Mouse (Mus musculus) forebrain, embryonic 16.5 days (tissue): ENCODE results near the gene Mmp14. TPM values are rescaled to one million over a fixed set of nuclear protein-coding genes. Genes with fewer than 3 reads are reported as not detected.
A peak's percentile ranks its signal among the peaks of the same experiment; 100 is the strongest.

Experiments
- ATAC-seq: fragments of 200-750 bp; cut with Nextera tagmentation; 2 replicates; pipeline ENCODE4 v1.8.0; 2017; ENCODE audit warnings: mild to moderate bottlenecking, moderate library complexity
- H3K27ac ChIP-seq: fragments of 300-500 bp; sonication (generic); 2 replicates; pipeline ENCODE4 v1.5.1; 2014; ENCODE audit warnings: low read length, control low read depth
- H3K27me3 ChIP-seq: fragments of 300-500 bp; sonication (generic); replicated peaks from 2 replicates; pipeline ENCODE4 v1.6.1; 2014; ENCODE audit warnings: low read length; ENCODE audit not compliant: control insufficient read depth, insufficient read depth
- H3K36me3 ChIP-seq: fragments of 300-500 bp; sonication (generic); 2 replicates; pipeline ENCODE4 v1.6.1; 2014; ENCODE audit not compliant: control insufficient read depth, insufficient read depth
- H3K4me1 ChIP-seq: fragments of 300-500 bp; sonication (generic); replicated peaks from 2 replicates; pipeline ENCODE4 v1.6.1; 2014; ENCODE audit warnings: low read length; ENCODE audit not compliant: control insufficient read depth, insufficient read depth
- H3K4me2 ChIP-seq: fragments of 300-500 bp; sonication (generic); 2 replicates; pipeline ENCODE4 v1.6.1; 2014; ENCODE audit warnings: mild to moderate bottlenecking, low read length, control low read depth
- H3K4me3 ChIP-seq: fragments of 300-500 bp; sonication (generic); replicated peaks from 2 replicates; pipeline ENCODE4 v1.5.1; 2014; ENCODE audit warnings: mild to moderate bottlenecking, low read length, control low read depth
- H3K9ac ChIP-seq: fragments of 300-500 bp; sonication (generic); replicated peaks from 2 replicates; pipeline ENCODE4 v1.6.1; 2014; ENCODE audit warnings: low read depth, low read length, control low read depth
- H3K9me3 ChIP-seq: fragments of 300-500 bp; sonication (generic); 2 replicates; pipeline ENCODE4 v1.6.1; 2016; ENCODE audit warnings: low read length; ENCODE audit not compliant: control insufficient read depth
- WGBS: fragments of 180-500 bp; shearing (Covaris S2); extraction: QIAGEN DNeasy Blood & Tissue Kit; methylation state at CpG from one replicate; pipeline ENCODE4 v1.1.7; 2014; 5-methylcytosine and 5-hydroxymethylcytosine counted together
- polyA plus RNA-seq: library from polyadenylated mRNA; unstranded; fragments of >200 nt; fragmentation: Nextera tagmentation; extraction: Ambion mirVana; gene quantifications from 2 replicates; pipeline ENCODE4 v1.2.1, GENCODE M21; 2015

Mmp14 gene
- polyA plus RNA-seq, 1 experiment from 2014 or later, result 49.4 TPM

DNA sequence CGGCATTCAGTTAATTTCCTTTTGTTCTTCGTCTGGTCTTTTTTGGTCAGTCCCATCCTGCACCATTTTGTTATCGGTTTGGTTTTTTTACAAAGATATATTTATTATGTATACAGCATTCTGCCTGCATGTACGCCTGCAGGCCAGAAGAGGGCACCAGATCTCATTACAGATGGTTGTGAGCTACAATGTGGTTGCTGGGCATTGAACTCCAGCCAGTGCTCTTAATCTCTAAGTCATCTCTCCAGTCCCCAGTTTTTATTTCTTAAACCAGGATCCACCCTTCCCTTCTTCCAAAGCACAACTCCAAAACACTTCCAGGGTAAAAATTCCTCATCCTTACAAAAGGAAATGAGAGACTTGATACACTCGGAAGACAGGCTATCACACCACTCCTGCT is 8.0 kb upstream of the Mmp14 start:
- Histone ChIP-seq H3K27me3 (no peaks in the 10 kb centered on the region), H3K9me3 (no peaks in the 10 kb centered on the region), H3K4me2 (no peak overlapping the region), H3K36me3 (no peaks in the 10 kb centered on the region), H3K27ac (no peak overlapping the region), H3K9ac (no peak overlapping the region), H3K4me1 (peaks cover 13% of the 10 kb centered on the region), H3K4me3 (no peak overlapping the region)
- ATAC-seq, result no peak
- WGBS, result 60% methylated on average over 5 of the region's 5 CpGs

DNA sequence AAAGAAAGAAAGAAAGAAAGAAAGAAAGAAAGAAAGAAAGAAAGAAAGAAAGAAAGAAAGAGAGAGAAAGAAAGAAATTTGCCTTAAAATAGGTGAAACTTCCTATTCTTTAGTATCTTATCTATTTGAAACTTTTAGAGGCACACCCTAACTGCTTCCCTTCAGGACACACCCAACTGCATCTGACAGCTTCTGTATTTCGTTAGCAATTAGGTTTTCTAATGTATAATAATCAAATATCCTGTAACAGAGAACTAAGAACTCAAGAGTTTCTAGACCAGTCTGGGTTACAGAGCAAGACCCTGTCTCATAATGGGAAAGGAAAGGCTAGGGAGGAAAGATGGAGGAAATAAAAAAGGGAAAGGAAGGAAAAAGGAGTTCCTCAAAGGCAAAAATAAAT is 6.8 kb upstream of the Mmp14 start:
- H3K4me2 ChIP-seq, result no peak overlapping the region
- H3K9me3 ChIP-seq, result no peaks in the 10 kb centered on the region
- H3K27ac ChIP-seq, result no peak overlapping the region
- peaks cover 18% of the 10 kb centered on the region for H3K4me1 ChIP-seq
- H3K27me3 ChIP-seq, result no peaks in the 10 kb centered on the region
- no peak for ATAC-seq
- WGBS, result 82% methylated on average over 1 of the region's 1 CpGs
- H3K4me3 ChIP-seq, result no peak overlapping the region
- H3K36me3 ChIP-seq, result no peaks in the 10 kb centered on the region
- H3K9ac ChIP-seq, result no peak overlapping the region

DNA sequence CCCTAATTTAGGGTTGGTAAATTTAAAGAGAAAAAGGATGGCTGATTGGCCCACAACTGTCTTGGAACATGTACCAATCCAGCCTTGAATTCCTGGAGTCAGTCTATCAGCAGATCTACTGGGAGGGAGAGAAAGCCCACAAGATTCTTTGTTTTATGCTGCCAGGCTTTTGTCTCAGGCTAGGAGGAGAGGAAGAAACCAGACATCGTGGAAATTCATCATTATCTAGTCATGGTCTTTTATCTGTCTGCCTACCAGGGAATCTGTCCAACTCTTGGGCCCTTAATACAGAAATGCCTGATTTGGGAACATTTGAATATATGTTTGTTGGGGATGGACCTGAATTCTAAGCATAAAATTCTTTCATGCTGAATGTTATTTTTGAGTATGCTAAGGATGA is 5.9 kb upstream of the Mmp14 start:
- Histone ChIP-seq H3K4me2 (peak overlapping the region; percentile 63), H3K9me3 (no peaks in the 10 kb centered on the region), H3K36me3 (no peaks in the 10 kb centered on the region), H3K9ac (no peak overlapping the region), H3K27ac (no peak overlapping the region; the same call in 1 of the 2 replicates), H3K4me1 (peaks cover 26% of the 10 kb centered on the region), H3K27me3 (no peaks in the 10 kb centered on the region), H3K4me3 (no peak overlapping the region)
- no peak for ATAC-seq
- WGBS, result 90% methylated on average over 1 of the region's 1 CpGs

DNA sequence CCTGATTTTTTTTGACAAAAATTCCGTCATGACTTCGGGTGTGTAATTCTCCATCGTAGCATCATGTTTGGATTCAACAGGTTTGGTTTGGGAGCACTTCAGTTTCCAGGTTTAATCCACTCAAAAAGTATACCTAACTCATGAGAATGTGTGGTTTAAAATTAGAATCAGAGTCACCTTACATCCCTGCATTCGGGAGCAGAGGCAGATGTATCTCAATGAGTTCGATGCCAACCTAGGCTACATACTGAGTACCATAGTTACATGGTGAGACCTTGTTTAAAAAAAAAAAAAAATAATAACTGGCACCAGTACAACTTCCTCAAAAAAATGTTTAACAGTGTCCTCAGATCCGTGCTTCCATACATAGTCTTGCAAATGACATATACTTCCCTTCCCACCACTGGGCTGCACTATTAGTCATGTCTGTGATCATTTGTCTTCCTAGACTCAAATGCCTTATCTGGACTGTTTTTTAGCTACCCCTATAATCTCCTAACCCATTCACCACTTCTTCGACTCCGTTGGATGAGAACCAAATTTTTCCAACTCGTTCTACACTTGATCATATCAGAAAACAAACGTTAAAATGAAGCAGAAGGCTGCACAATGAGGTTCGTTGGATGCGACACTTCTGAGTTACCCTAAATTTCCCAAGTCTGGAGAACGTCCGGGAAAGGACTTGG is 5.3 kb upstream of the Mmp14 start:
- WGBS, result 32% methylated on average over 14 of the region's 14 CpGs
- Histone ChIP-seq H3K9ac (peak overlapping the region; percentile 87), H3K4me2 (peak overlapping the region; percentile 63), H3K9me3 (no peaks in the 10 kb centered on the region), H3K27ac (peak overlapping the region; percentile 90), H3K27me3 (no peaks in the 10 kb centered on the region), H3K36me3 (no peaks in the 10 kb centered on the region), H3K4me1 (peaks cover 32% of the 10 kb centered on the region), H3K4me3 (peak overlapping the region; percentile 80)
- ATAC-seq, result peak; percentile 47

DNA sequence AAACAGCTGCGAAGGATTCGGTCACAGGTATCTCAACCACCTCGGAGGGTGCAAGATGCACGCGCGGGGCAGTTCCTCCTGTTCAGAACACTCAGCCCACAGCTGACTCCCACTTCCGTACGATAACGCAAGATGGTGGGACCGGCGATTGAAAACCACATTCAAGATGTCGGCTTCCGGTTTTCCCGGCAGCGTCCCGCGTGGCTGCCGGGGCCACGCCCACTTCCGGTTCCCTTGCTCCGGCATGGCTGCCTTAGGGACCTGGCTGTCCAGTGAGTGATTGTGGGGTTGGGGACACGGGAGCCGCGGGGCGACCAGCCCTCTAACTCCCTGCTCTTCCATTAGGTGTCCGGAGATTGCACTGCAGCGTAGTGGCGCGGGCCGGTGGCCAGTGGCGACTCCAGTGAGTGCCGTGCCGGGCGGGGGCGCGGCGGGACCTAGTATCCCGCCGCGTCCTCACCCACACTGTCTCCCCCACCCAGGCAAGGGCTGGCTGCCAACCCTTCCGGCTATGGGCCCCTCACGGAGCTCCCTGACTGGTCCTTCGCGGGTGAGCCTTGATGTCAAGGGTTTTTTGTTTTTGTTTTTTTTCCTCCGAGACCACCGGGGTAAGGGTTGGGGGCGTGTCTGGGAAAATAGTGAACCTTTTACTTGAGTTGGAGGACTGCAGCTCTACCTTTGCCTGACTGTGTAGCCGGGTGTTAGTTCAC is 4.6 kb upstream of the Mmp14 start, which contains the start of gene Mrpl52:
Mrpl52 (plus strand) TSS at position 221 of the 710 bp plus-strand sequence.
- peak within 1 kb of the TSS; percentile 79 for H3K4me2 ChIP-seq
- no peaks in the 10 kb centered on the region for H3K27me3 ChIP-seq
- H3K9ac ChIP-seq, result peak within 1 kb of the TSS; percentile 87
- H3K4me1 ChIP-seq, result peaks cover 34% of the 10 kb centered on the region
- WGBS, result under 1% methylated on average over 48 of the region's 48 CpGs
- no peaks in the 10 kb centered on the region for H3K9me3 ChIP-seq
- H3K27ac ChIP-seq, result peak within 1 kb of the TSS; percentile 90
- ATAC-seq, result peak; percentile 79
- no peaks in the 10 kb centered on the region for H3K36me3 ChIP-seq
- H3K4me3 ChIP-seq, result peak within 1 kb of the TSS; percentile 80

DNA sequence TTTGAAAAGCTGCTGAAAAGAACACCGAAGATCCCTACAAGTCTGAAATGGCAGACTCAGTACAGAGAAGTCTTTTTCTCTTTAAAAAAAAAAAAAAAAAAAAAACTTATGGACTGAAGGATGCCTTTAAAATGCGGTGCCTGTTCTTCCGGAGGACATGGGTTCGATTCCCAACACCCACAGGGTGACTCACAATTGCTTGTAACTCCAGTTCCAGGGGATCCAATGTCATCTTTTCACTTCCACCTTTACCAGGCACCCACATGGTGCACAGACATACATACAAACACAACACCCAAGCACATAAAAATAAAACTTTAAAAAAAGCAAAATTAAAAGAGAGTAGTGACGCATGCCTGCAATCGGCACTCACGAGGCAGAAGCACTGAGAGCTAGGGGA is 3.7 kb upstream of the Mmp14 start:
- no peak overlapping the region for H3K9ac ChIP-seq
- peak overlapping the region; percentile 80 for H3K4me3 ChIP-seq
- H3K27me3 ChIP-seq, result no peaks in the 10 kb centered on the region
- ATAC-seq, result no peak
- peak overlapping the region; percentile 79 for H3K4me2 ChIP-seq
- no peak overlapping the region for H3K27ac ChIP-seq
- 87% methylated on average over 7 of the region's 7 CpGs for WGBS
- peaks cover 38% of the 10 kb centered on the region for H3K4me1 ChIP-seq
- H3K9me3 ChIP-seq, result no peaks in the 10 kb centered on the region
- H3K36me3 ChIP-seq, result no peaks in the 10 kb centered on the region

DNA sequence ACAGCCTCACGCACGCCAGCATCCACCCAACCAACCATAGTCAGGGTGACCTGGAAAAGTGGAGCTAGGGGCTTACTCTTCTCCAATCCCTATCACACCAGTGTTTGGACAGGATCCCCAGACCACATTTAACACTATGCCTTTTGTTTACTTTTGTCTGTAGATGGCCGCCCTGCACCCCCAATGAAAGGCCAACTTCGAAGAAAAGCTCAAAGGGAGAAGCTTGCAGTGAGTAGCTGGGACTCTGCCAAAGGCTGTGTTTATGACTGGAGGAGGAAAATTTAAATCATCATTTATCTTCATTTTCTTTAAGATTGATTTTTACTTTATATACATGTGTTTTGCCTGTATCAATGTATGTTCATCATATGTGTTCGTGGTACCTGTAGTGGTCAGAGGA is 3.0 kb upstream of the Mmp14 start:
- H3K36me3 ChIP-seq, result no peaks in the 10 kb centered on the region
- peaks cover 43% of the 10 kb centered on the region for H3K4me1 ChIP-seq
- no peaks in the 10 kb centered on the region for H3K27me3 ChIP-seq
- no peak overlapping the region for H3K27ac ChIP-seq
- 93% methylated on average over 5 of the region's 5 CpGs for WGBS
- ATAC-seq, result no peak
- H3K4me2 ChIP-seq, result no peak overlapping the region
- no peak overlapping the region for H3K4me3 ChIP-seq
- no peaks in the 10 kb centered on the region for H3K9me3 ChIP-seq
- H3K9ac ChIP-seq, result no peak overlapping the region

DNA sequence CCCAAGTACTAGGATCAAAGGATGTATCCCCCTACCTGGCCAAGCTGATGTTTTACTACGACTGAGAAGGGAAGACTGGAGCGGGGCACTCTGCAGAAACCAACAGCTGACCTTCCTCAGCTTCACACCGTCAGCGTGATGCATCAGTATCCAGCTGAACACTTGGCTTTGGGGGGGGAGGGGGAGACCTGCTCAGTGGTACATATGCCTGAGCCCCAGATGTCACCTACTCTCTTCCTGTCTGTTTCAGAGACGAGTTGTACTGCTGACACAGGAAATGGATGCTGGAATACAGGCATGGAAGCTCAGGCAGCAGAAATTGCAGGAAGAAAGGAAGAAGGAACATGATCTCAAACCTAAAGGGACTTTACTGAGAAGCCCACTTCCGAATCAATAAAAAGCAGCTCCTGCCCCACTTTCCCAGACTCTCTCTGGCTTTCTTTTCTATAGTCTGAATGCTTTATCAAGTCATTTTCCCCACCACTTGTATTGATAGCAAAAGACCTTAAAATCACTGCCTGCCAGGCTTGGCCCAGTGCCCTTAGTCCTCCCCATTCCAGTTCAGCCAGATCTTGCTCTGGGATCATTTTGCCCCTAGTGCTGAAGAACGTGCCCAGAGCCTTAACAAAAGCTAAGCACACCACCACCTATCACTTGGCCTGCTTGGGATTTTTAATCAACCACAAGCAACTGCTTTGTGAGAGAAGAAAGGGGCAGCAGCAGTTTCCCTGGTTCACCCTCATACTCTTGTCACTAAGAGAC is 1.9 kb upstream of the Mmp14 start:
- H3K27ac ChIP-seq, result peak overlapping the region; percentile 91
- no peaks in the 10 kb centered on the region for H3K9me3 ChIP-seq
- no peak overlapping the region; the same call in 1 of the 2 replicates for H3K9ac ChIP-seq
- 53% methylated on average over 7 of the region's 7 CpGs for WGBS
- H3K36me3 ChIP-seq, result no peaks in the 10 kb centered on the region
- no peaks in the 10 kb centered on the region for H3K27me3 ChIP-seq
- no peak for ATAC-seq
- no peak overlapping the region for H3K4me3 ChIP-seq
- peaks cover 52% of the 10 kb centered on the region for H3K4me1 ChIP-seq
- H3K4me2 ChIP-seq, result peak overlapping the region; percentile 69
